Mouse (Mus musculus) heart, embryonic 13.5 days (tissue): ENCODE data around the gene Maml3. TPM values are rescaled to one million over a fixed set of nuclear protein-coding genes. Genes with fewer than 3 reads are reported as not detected.

Source experiments
- ATAC-seq: fragments of 200-750 bp; cut with Nextera tagmentation; 2 replicates; pipeline ENCODE4 v1.8.0; 2017; ENCODE audit warnings: moderate TSS enrichment; ENCODE audit not compliant: insufficient number of reproducible peaks, low FRiP score, low TSS enrichment; ENCODE audit errors: extremely low read depth
- H3K27ac ChIP-seq: fragments of 300-500 bp; sonication (generic); replicated peaks from 2 replicates; pipeline ENCODE4 v1.5.1; 2015; ENCODE audit warnings: moderate library complexity, mild to moderate bottlenecking, inconsistent platforms
- H3K27me3 ChIP-seq: fragments of 300-500 bp; sonication (generic); replicated peaks from 2 replicates; pipeline ENCODE4 v1.6.1; 2015; ENCODE audit warnings: mild to moderate bottlenecking, inconsistent platforms
- H3K36me3 ChIP-seq: fragments of 300-500 bp; sonication (generic); 2 replicates; pipeline ENCODE4 v1.6.1; 2015; ENCODE audit warnings: mild to moderate bottlenecking, inconsistent platforms
- H3K4me1 ChIP-seq: fragments of 300-500 bp; sonication (generic); 2 replicates; pipeline ENCODE4 v1.6.1; 2015; ENCODE audit warnings: inconsistent platforms
- H3K4me2 ChIP-seq: fragments of 300-500 bp; sonication (generic); 2 replicates; pipeline ENCODE4 v1.6.1; 2015; ENCODE audit warnings: inconsistent platforms, mild to moderate bottlenecking, moderate library complexity
- H3K4me3 ChIP-seq: fragments of 300-500 bp; sonication (generic); 2 replicates; pipeline ENCODE4 v1.5.1; 2015; ENCODE audit warnings: moderate library complexity, mild to moderate bottlenecking, inconsistent platforms
- H3K9ac ChIP-seq: fragments of 300-500 bp; sonication (generic); 2 replicates; pipeline ENCODE4 v1.6.1; 2015; ENCODE audit warnings: inconsistent platforms, mild to moderate bottlenecking, moderate library complexity
- H3K9me3 ChIP-seq: fragments of 300-500 bp; sonication (generic); 2 replicates; pipeline ENCODE4 v1.6.1; 2016; ENCODE audit warnings: inconsistent platforms
- WGBS: fragments of 180-500 bp; shearing (Covaris S2); methylation state at CpG from one replicate; pipeline ENCODE4 v1.1.7; 2015; ENCODE audit warnings: mixed read lengths; 5-methylcytosine and 5-hydroxymethylcytosine counted together
- polyA plus RNA-seq: library from polyadenylated mRNA; unstranded; fragments of >200 nt; fragmentation: Nextera tagmentation; extraction: Ambion mirVana; gene quantifications from 2 replicates; pipeline ENCODE4 v1.2.1, GENCODE M21; 2015

The Maml3 gene
- polyA plus RNA-seq, 1 experiment from 2014 or later, result 2.1 TPM

DNA sequence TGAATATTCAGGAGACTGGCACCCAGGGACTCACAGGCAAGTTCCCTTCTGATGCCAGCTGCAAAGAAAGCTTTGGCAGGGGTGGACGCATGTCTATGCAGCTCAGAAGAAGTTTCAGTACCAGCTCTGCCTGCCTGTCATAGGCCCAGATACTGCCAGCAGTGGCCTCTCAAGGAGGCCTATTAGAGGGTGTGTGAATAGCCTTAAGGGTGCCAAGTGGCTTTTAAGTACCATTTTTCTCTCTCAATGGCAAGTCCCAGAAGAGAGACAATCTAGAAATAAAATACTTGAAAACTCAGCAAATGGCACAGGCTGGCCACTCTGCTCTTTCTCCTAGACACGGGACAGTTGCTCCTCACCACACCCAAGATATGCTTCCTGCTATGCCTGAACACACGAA lies 157.7 kb downstream of the Maml3 start:
- WGBS, result 66% methylated on average over 3 of the region's 3 CpGs
- ATAC-seq, result no peak
- no peak overlapping the region for H3K9ac ChIP-seq
- H3K27ac ChIP-seq, result no peak overlapping the region
- peaks cover 18% of the 10 kb centered on the region for H3K4me1 ChIP-seq
- H3K36me3 ChIP-seq, result no peaks in the 10 kb centered on the region
- no peaks in the 10 kb centered on the region for H3K9me3 ChIP-seq
- H3K4me3 ChIP-seq, result no peak overlapping the region
- H3K27me3 ChIP-seq, result no peaks in the 10 kb centered on the region
- H3K4me2 ChIP-seq, result no peak overlapping the region

DNA sequence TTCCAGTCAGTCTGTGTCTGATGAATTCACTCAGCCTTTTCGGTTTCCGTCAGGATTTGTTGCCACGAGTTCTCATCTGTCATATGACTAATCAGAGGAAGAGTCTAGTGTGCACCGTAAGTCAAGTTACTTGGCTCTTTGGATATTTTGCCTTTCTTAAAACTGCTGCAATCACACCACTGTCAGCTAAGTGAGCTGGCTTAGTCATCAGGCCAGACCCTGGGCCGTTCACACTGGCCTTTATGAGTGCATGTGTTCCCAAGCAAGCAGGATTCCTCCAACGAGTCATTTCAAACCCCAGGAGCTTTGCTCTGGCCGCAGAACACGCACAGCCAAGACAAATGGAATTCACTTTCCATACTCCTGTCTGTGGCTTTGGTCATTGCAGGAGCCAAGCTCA lies 161.2 kb downstream of the Maml3 start:
- no peaks in the 10 kb centered on the region for H3K27me3 ChIP-seq
- H3K36me3 ChIP-seq, result no peaks in the 10 kb centered on the region
- no peak for ATAC-seq
- H3K27ac ChIP-seq, result no peak overlapping the region
- peaks cover 15% of the 10 kb centered on the region for H3K4me1 ChIP-seq
- 61% methylated on average over 8 of the region's 8 CpGs for WGBS
- H3K9ac ChIP-seq, result no peak overlapping the region
- H3K4me3 ChIP-seq, result no peak overlapping the region
- H3K9me3 ChIP-seq, result no peaks in the 10 kb centered on the region
- H3K4me2 ChIP-seq, result no peak overlapping the region

DNA sequence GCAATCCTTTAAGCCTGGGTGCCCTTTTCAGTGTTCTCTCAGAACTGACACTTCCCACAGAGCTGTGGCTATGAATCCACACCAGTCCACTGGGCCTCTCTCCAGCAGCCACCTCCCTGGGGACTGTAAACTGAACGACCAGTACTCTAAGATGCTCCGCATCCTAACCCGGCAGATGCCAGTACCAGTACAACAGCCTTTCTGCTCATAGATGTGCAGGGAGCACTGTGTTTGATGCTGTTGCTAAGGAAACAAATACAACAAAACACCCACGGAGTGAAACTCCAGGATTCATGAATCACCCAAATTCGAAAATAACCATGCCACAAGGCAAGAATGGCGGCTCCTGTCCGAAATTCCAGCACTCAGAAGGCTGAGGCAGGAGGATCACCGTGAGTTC lies 163.1 kb downstream of the Maml3 start:
- Histone ChIP-seq H3K36me3 (no peaks in the 10 kb centered on the region), H3K9ac (no peak overlapping the region), H3K4me3 (no peak overlapping the region), H3K4me2 (no peak overlapping the region), H3K27me3 (no peaks in the 10 kb centered on the region), H3K9me3 (no peaks in the 10 kb centered on the region), H3K27ac (no peak overlapping the region), H3K4me1 (peaks cover 9% of the 10 kb centered on the region; the same call in 1 of the 2 replicates)
- WGBS, result 78% methylated on average over 8 of the region's 8 CpGs
- no peak for ATAC-seq

DNA sequence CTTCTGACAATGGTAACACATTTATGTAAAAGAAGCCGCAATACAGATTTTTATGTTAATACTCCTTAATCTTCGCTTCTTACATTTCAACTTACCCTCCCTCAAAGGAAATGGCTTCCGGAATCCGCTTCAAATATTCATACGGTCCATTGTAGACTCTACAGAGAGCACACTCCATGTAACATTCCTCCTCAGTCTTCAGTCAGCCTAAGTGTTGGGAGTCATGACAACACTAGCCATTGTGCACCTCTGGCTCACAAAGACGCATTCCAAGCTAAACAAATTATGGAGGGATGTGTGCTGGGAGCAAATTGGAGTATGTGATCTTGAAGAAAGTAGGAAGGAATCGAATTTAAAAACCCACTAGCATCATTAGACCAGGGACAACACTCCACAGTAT lies 165.0 kb downstream of the Maml3 start:
- WGBS, result 86% methylated on average over 7 of the region's 7 CpGs
- ATAC-seq, result no peak
- peaks cover 3% of the 10 kb centered on the region; the same call in 1 of the 2 replicates for H3K4me1 ChIP-seq

DNA sequence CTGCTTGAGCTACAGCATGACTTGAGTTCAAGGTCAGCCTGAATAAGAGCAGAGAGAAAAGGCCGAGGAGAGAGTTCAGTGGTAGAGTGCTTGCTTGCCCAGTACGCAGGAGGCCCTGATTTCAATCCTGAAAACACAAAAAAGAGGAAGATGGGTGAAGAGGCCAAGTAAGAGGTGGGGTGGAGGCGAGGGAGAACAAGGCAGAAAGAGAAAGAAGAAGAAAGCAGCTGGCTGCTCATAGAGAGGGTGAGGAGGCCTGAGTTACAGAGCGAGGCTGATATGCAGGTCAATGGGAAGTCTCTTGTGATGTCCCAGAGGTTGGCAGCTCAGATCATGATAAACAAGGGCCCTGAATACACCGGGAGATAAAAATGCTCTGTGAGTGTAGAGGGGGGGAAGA lies 165.8 kb downstream of the Maml3 start:
- Histone ChIP-seq H3K27ac (no peak overlapping the region), H3K27me3 (no peaks in the 10 kb centered on the region)
- no peak for ATAC-seq

More for the DNA sequence above, 165.0 kb downstream of the Maml3 start:
- Histone ChIP-seq H3K4me3 (no peak overlapping the region), H3K4me2 (no peak overlapping the region), H3K9me3 (no peaks in the 10 kb centered on the region), H3K27ac (no peak overlapping the region), H3K9ac (no peak overlapping the region), H3K36me3 (no peaks in the 10 kb centered on the region), H3K27me3 (no peaks in the 10 kb centered on the region)

DNA sequence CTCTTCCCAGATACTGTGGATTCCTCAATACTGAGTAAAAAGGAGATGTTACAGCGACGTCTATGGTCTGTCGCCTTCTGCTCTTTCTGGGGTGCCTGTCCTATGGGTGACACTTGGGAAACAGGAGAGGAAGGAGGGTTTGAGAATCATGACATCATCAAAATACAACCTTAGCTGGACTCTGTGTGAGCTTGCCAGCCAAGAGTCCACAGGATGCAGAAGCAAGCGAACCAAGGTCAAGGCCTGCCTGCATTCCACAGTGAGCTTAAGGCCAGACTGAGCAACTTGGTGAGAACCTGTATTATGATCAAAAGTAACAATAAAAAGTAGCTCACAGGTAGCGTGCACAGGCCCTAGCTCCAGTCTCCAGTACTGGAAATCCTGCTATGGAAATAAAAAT lies 167.7 kb downstream of the Maml3 start:
- no peaks in the 10 kb centered on the region for H3K36me3 ChIP-seq
- no peak overlapping the region for H3K4me2 ChIP-seq
- no peak for ATAC-seq
- 90% methylated on average over 5 of the region's 5 CpGs for WGBS
- no peak overlapping the region for H3K27ac ChIP-seq
- H3K4me1 ChIP-seq, result peaks cover 3% of the 10 kb centered on the region; the same call in 1 of the 2 replicates
- H3K4me3 ChIP-seq, result no peak overlapping the region
- no peaks in the 10 kb centered on the region for H3K9me3 ChIP-seq
- H3K9ac ChIP-seq, result no peak overlapping the region
- no peaks in the 10 kb centered on the region for H3K27me3 ChIP-seq

More for the DNA sequence above, 165.8 kb downstream of the Maml3 start:
- peaks cover 3% of the 10 kb centered on the region; the same call in 1 of the 2 replicates for H3K4me1 ChIP-seq
- no peak overlapping the region for H3K9ac ChIP-seq
- H3K4me3 ChIP-seq, result no peak overlapping the region
- H3K9me3 ChIP-seq, result no peaks in the 10 kb centered on the region
- no peak overlapping the region for H3K4me2 ChIP-seq
- H3K36me3 ChIP-seq, result no peaks in the 10 kb centered on the region
- WGBS, result 62% methylated on average over 5 of the region's 5 CpGs

DNA sequence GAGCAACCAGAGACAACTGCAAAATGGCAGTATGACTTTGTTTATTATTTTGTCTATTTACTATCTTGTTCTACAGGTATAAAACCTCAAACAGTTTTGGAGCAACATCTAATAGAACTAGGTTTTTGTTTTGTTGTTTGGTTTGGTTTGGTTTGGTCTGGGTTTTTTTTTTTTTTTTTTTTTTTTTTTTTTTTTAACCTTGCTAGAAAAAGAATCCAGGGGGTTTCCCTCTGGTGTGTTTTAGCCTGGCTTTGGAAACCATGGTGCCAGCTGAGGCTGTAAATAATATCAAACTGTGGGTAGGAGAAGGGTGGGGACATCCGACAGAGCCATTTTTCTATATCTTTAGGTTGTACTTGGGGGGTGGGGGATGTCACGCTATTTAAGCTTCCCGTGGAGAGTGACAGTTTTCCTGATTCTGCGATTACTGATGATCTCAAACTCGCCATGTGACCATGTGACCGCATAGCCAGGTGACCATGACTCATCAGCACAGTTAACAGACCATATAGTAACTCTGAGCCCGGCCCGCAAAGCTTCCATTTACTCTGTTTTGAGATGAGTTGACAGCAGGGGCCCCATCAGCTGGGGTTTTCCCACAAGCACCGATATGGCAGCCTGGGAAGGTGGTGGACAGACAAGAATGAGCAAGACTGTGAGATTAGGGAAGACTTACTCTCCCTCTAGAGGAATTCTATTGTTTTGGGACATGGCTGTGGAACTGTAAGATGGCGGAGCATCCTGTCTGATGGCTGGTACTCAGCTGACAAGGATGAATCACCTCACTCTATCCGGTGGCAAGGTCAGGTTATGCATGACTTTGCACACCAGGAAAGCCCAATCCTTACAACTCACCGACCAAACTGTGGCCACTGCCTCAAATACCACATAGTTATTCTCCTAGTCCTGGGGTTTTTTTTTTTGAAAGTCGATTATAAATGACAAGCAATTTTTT lies 170.1 kb downstream of the Maml3 start:
- 83% methylated on average over 13 of the region's 13 CpGs for WGBS
- H3K9ac ChIP-seq, result no peak overlapping the region
- 0 out of 2 replicates have a peak, but pooled peaks cover 1% of the 10 kb centered on the region for H3K9me3 ChIP-seq
- peaks cover 3% of the 10 kb centered on the region; the same call in 1 of the 2 replicates for H3K4me1 ChIP-seq
- no peak overlapping the region for H3K4me2 ChIP-seq
- no peaks in the 10 kb centered on the region for H3K36me3 ChIP-seq
- H3K27me3 ChIP-seq, result no peaks in the 10 kb centered on the region
- H3K4me3 ChIP-seq, result no peak overlapping the region
- H3K27ac ChIP-seq, result no peak overlapping the region
- no peak for ATAC-seq

DNA sequence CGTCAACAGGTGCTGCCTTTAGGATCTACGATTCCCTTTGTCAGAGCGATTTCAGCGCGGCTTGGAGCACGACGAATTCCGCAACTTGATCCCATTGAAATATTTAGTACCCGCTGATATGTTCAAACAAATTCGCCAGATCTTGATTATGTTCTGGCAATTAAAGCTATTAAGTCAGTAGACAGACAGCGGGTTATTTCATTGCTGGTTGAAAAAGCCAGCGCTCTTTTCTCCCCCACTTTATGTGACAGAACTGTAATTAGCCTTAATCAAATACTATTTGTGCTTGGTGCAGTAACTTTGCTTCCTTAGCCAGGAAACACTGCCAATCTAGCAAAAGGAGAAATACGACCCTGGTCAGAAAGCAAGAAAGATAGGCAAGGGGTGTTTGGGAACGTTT lies 176.7 kb downstream of the Maml3 start:
- H3K27me3 ChIP-seq, result no peaks in the 10 kb centered on the region
- 0 out of 2 replicates have a peak, but pooled peaks cover 4% of the 10 kb centered on the region for H3K9me3 ChIP-seq
- no peak overlapping the region for H3K4me2 ChIP-seq
- no peaks in the 10 kb centered on the region for H3K36me3 ChIP-seq
- no peak overlapping the region for H3K4me3 ChIP-seq
- 87% methylated on average over 14 of the region's 14 CpGs for WGBS
- H3K27ac ChIP-seq, result no peak overlapping the region
- ATAC-seq, result no peak
- no peak overlapping the region for H3K9ac ChIP-seq
- peaks cover 9% of the 10 kb centered on the region for H3K4me1 ChIP-seq

DNA sequence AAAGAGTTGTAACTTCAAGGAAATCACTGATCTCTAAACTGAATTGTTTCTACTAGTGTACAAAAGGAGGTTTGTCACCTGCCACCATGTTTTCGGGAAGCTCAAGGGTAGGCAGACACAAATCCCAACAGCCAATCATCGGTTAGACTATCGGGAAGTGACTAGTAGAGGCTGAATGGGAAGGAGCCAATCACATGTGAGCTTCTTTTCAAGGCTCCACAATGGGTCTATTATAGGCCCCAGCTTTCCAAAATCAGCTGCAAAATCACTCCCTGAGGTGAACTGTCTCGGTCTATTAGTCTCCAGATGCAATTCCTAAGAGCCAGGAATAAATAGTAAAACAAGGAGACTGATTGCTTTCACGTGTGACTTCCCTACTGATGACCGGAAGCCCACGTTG lies 177.3 kb downstream of the Maml3 start:
- Histone ChIP-seq H3K4me1 (peaks cover 9% of the 10 kb centered on the region), H3K9me3 (0 out of 2 replicates have a peak, but pooled peaks cover 4% of the 10 kb centered on the region)

DNA sequence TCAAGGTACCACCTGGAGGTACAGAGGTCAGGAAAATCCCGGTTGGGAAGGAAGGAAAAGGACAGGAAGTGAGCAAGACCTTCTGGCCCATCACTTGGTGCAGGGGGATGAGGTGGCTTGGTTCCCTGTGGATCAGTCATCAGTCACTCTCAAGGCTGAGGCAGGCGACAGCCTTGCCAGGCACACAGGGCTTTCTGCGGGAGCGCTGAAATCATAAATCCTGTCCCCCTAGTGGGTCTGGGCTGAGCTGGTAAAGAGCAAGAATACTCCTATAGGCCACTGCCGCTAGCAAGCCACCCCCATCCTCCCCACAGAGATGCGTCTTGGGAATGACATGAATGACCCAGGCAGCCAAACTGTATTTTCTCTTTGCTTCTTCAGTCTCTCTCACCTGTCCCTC lies 177.8 kb downstream of the Maml3 start:
- H3K27ac ChIP-seq, result no peak overlapping the region
- no peaks in the 10 kb centered on the region for H3K36me3 ChIP-seq
- peaks cover 9% of the 10 kb centered on the region for H3K4me1 ChIP-seq
- H3K9ac ChIP-seq, result no peak overlapping the region
- 0 out of 2 replicates have a peak, but pooled peaks cover 4% of the 10 kb centered on the region for H3K9me3 ChIP-seq
- ATAC-seq, result no peak
- whole genome bisulfite sequencing, result 63% methylated on average over 6 of the region's 6 CpGs
- no peaks in the 10 kb centered on the region for H3K27me3 ChIP-seq
- H3K4me3 ChIP-seq, result no peak overlapping the region
- H3K4me2 ChIP-seq, result no peak overlapping the region

More for the DNA sequence above, 177.3 kb downstream of the Maml3 start:
- no peak overlapping the region for H3K4me3 ChIP-seq
- no peaks in the 10 kb centered on the region for H3K27me3 ChIP-seq
- no peak overlapping the region for H3K9ac ChIP-seq
- no peak overlapping the region for H3K27ac ChIP-seq
- no peak for ATAC-seq
- no peaks in the 10 kb centered on the region for H3K36me3 ChIP-seq
- no peak overlapping the region for H3K4me2 ChIP-seq
- WGBS, result 79% methylated on average over 7 of the region's 7 CpGs

DNA sequence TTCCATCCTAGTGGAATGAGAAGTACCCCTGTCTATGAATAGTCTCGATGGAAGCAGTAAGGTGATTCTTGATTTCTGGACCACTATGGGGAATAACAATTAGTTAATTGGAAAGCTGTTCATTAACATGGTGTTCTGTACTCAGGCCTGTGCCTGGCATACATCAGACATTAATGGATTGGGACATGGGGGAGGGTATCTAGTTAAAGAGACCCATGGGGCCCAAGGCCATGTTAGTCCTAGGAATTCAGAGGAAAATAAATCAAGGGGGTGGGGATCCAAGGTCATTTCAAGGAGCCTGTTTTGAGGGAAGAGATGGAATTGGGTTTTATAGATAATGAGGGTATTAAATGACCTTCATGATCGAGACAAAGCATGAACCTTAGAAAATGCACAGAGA lies 179.1 kb downstream of the Maml3 start:
- Histone ChIP-seq H3K27me3 (no peaks in the 10 kb centered on the region), H3K27ac (no peak overlapping the region), H3K4me3 (no peak overlapping the region), H3K36me3 (no peaks in the 10 kb centered on the region), H3K9me3 (0 out of 2 replicates have a peak, but pooled peaks cover 4% of the 10 kb centered on the region), H3K9ac (no peak overlapping the region), H3K4me1 (peaks cover 9% of the 10 kb centered on the region), H3K4me2 (no peak overlapping the region)
- no peak for ATAC-seq
- WGBS, result 61% methylated on average over 2 of the region's 2 CpGs
